Mouse (Mus musculus) intestine, postnatal 0 days (tissue): ENCODE measurements at regions not wholly inside any gene's neighbourhood (a gene's known extent, or its start where the extent isn't known, plus 50 kb on each side); places are given as distances from the start of the nearest gene placed in this dataset.

Source experiments
- ATAC-seq: fragments of 200-750 bp; cut with Nextera tagmentation; 2 replicates; pipeline ENCODE4 v1.8.0; 2017; ENCODE audit warnings: mild to moderate bottlenecking, moderate TSS enrichment, moderate library complexity
- H3K27ac ChIP-seq: fragments of 300-500 bp; sonication (generic); 2 replicates; pipeline ENCODE4 v1.5.1; 2014; ENCODE audit warnings: mild to moderate bottlenecking, low read depth, low read length, moderate library complexity
- H3K27me3 ChIP-seq: fragments of 300-500 bp; sonication (generic); replicated peaks from 2 replicates; pipeline ENCODE4 v1.6.1; 2014; ENCODE audit warnings: low read length, mixed read lengths; ENCODE audit not compliant: control insufficient read depth, insufficient read depth
- H3K36me3 ChIP-seq: fragments of 300-500 bp; sonication (generic); 2 replicates; pipeline ENCODE4 v1.6.1; 2014; ENCODE audit warnings: mild to moderate bottlenecking, moderate library complexity; ENCODE audit not compliant: control insufficient read depth, insufficient read depth
- H3K4me1 ChIP-seq: fragments of 300-500 bp; sonication (generic); replicated peaks from 2 replicates; pipeline ENCODE4 v1.6.1; 2014; ENCODE audit warnings: antibody characterized with exemption, low read length, mixed read lengths; ENCODE audit not compliant: control insufficient read depth, insufficient read depth
- H3K4me2 ChIP-seq: fragments of 300-500 bp; sonication (generic); replicated peaks from 2 replicates; pipeline ENCODE4 v1.6.1; 2014; ENCODE audit warnings: low read depth, mild to moderate bottlenecking, moderate library complexity
- H3K4me3 ChIP-seq: fragments of 300-500 bp; sonication (generic); 2 replicates; pipeline ENCODE4 v1.5.1; 2014; ENCODE audit warnings: low read depth, low read length
- H3K9ac ChIP-seq: fragments of 300-500 bp; sonication (generic); 2 replicates; pipeline ENCODE4 v1.6.1; 2014; ENCODE audit warnings: mild to moderate bottlenecking, low read depth, low read length
- H3K9me3 ChIP-seq: fragments of 300-500 bp; sonication (generic); 2 replicates; pipeline ENCODE4 v1.6.1; 2016; ENCODE audit warnings: mixed run types; ENCODE audit not compliant: control insufficient read depth
- CTCF ChIP-seq: sonication (generic); IDR thresholded peaks from 2 replicates; pipeline ENCODE4 v1.5.1; 2016; ENCODE audit warnings: low read depth, mild to moderate bottlenecking, control low read depth, antibody characterized with exemption, moderate library complexity
- WGBS: fragments of 180-500 bp; shearing (Covaris S2); extraction: QIAGEN DNeasy Blood & Tissue Kit; methylation state at CpG from one replicate; pipeline ENCODE4 v1.1.7; 2014; 5-methylcytosine and 5-hydroxymethylcytosine counted together

GRCm38 (mm10) chr13:28883398-28883797, 70.1 kb downstream of the Sox4 start:
- H3K9me3 ChIP-seq: no peaks in the 10 kb centered on the region
- no peak for ATAC-seq
- peak overlapping the region; percentile 51; the same call in 1 of the 2 replicates for H3K4me3 ChIP-seq
- H3K4me2 ChIP-seq: peak overlapping the region; percentile 73; the same call in 1 of the 2 replicates
- no peak overlapping the region for H3K27ac ChIP-seq
- TF ChIP-seq CTCF: no peak
- WGBS: 50% methylated on average over 8 of the region's 8 CpGs
- H3K4me1 ChIP-seq: no peaks in the 10 kb centered on the region; the same call in 1 of the 2 replicates
- H3K9ac ChIP-seq: no peak overlapping the region
- H3K27me3 ChIP-seq: peaks cover 32% of the 10 kb centered on the region
- no peaks in the 10 kb centered on the region for H3K36me3 ChIP-seq

GRCm38 (mm10) chr13:28880888-28881287, 72.6 kb downstream of the Sox4 start:
- no peak for TF ChIP-seq CTCF
- Histone ChIP-seq H3K27ac (no peak overlapping the region), H3K27me3 (peaks cover 12% of the 10 kb centered on the region), H3K4me2 (no peak overlapping the region), H3K36me3 (no peaks in the 10 kb centered on the region), H3K9me3 (no peaks in the 10 kb centered on the region), H3K9ac (no peak overlapping the region), H3K4me3 (no peak overlapping the region), H3K4me1 (no peaks in the 10 kb centered on the region; the same call in 1 of the 2 replicates)
- ATAC-seq: no peak
- 58% methylated on average over 6 of the region's 6 CpGs for WGBS

- ATAC-seq: no peak
- WGBS: 57% methylated on average over 3 of the region's 3 CpGs
- 0 out of 2 replicates have a peak, but pooled peaks cover 4% of the 10 kb centered on the region for H3K27me3 ChIP-seq
Observed at GRCm38 (mm10) chr13:28878692-28879091, 74.8 kb downstream of the Sox4 start.

GRCm38 (mm10) chr13:28876771-28877170, 76.7 kb downstream of the Sox4 start:
- ATAC-seq: no peak
- Histone ChIP-seq H3K4me3 (no peak overlapping the region), H3K4me2 (no peak overlapping the region), H3K9me3 (no peaks in the 10 kb centered on the region), H3K9ac (no peak overlapping the region), H3K4me1 (no peaks in the 10 kb centered on the region), H3K27me3 (no peaks in the 10 kb centered on the region), H3K36me3 (no peaks in the 10 kb centered on the region), H3K27ac (no peak overlapping the region)
- 84% methylated on average over 4 of the region's 4 CpGs for WGBS
- TF ChIP-seq CTCF: no peak

More at GRCm38 (mm10) chr13:28878692-28879091, 74.8 kb downstream of the Sox4 start:
- Histone ChIP-seq H3K4me1 (no peaks in the 10 kb centered on the region), H3K36me3 (no peaks in the 10 kb centered on the region), H3K4me2 (no peak overlapping the region), H3K9me3 (no peaks in the 10 kb centered on the region), H3K27ac (no peak overlapping the region), H3K4me3 (no peak overlapping the region), H3K9ac (no peak overlapping the region)
- no peak for TF ChIP-seq CTCF

GRCm38 (mm10) chr13:28870681-28871080, 82.8 kb downstream of the Sox4 start:
- ATAC-seq: no peak

GRCm38 (mm10) chr13:28867210-28867609, 86.3 kb downstream of the Sox4 start:
- H3K27me3 ChIP-seq: no peaks in the 10 kb centered on the region
- no peak for ATAC-seq
- no peak overlapping the region for H3K9ac ChIP-seq
- WGBS: 38% methylated on average over 5 of the region's 5 CpGs
- no peak overlapping the region for H3K4me2 ChIP-seq
- H3K4me3 ChIP-seq: no peak overlapping the region
- H3K27ac ChIP-seq: no peak overlapping the region
- no peak for TF ChIP-seq CTCF
- H3K36me3 ChIP-seq: no peaks in the 10 kb centered on the region
- no peaks in the 10 kb centered on the region for H3K4me1 ChIP-seq
- no peaks in the 10 kb centered on the region for H3K9me3 ChIP-seq

More at GRCm38 (mm10) chr13:28870681-28871080, 82.8 kb downstream of the Sox4 start:
- no peak overlapping the region for H3K27ac ChIP-seq
- 92% methylated on average over 4 of the region's 4 CpGs for WGBS
- H3K36me3 ChIP-seq: no peaks in the 10 kb centered on the region
- H3K4me2 ChIP-seq: no peak overlapping the region
- TF ChIP-seq CTCF: no peak
- H3K9me3 ChIP-seq: no peaks in the 10 kb centered on the region
- H3K4me1 ChIP-seq: no peaks in the 10 kb centered on the region
- no peaks in the 10 kb centered on the region for H3K27me3 ChIP-seq
- H3K4me3 ChIP-seq: no peak overlapping the region
- no peak overlapping the region for H3K9ac ChIP-seq

GRCm38 (mm10) chr13:28866686-28867085, 86.8 kb downstream of the Sox4 start:
- H3K9ac ChIP-seq: no peak overlapping the region
- no peaks in the 10 kb centered on the region for H3K36me3 ChIP-seq
- WGBS: 49% methylated on average over 3 of the region's 3 CpGs
- no peaks in the 10 kb centered on the region for H3K9me3 ChIP-seq
- no peaks in the 10 kb centered on the region for H3K27me3 ChIP-seq
- no peak overlapping the region for H3K4me2 ChIP-seq
- no peak overlapping the region for H3K27ac ChIP-seq
- ATAC-seq: peak; percentile 89
- H3K4me3 ChIP-seq: no peak overlapping the region
- H3K4me1 ChIP-seq: no peaks in the 10 kb centered on the region
- no peak for TF ChIP-seq CTCF
